Mouse (Mus musculus): ENCODE measurements at regions not wholly inside any gene's neighbourhood (a gene's known extent, or its start where the extent isn't known, plus 50 kb on each side); places are given as distances from the start of the nearest gene placed in this dataset.

- no peak for TF ChIP-seq ZC3H11A (IDR thresholded peaks at IDR 0.05; ENCODE audit: borderline replicate concordance, low read depth, low read length)
- TF ChIP-seq CHD2 (IDR thresholded peaks at IDR 0.05; ENCODE audit: low read depth, low read length) = no peak
- TF ChIP-seq MAFK (IDR thresholded peaks at IDR 0.05; ENCODE audit: insufficient read depth, low read depth, low read length) = no peak
Measured at GRCm38 (mm10) chr2:167774166-167774805, 84.7 kb upstream of the Tmem189 start.

Data from ES-E14 (cell line).